Mouse (Mus musculus): ENCODE results near the gene Igf1.

DNA sequence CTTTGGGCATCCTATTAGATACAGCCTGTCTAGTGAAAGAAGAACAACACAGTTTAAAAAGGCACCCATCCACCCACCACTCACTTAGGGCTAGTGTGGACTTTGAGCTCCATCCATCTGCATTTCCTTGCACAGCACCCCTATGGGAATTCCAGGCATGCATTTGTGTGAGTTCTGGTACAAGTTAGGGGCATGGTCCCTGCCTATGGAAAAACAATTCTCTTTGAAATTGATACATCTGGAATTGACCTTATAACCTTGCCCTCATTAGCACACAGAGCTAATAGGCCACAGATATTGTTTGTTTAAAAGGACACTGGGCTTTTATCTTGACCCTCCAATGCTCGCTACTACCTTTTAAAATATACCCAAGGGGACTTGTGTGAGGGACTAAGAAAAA lies 11.6 kb downstream of the Igf1 start:
- TF ChIP-seq CTCF (IDR thresholded peaks at IDR 0.05; ENCODE audit: low read depth, low read length) (no peak), POLR2A (IDR thresholded peaks at IDR 0.05; ENCODE audit: extremely low read depth, insufficient read depth, low read length) (no peak)
